In the genomic region with DNA sequence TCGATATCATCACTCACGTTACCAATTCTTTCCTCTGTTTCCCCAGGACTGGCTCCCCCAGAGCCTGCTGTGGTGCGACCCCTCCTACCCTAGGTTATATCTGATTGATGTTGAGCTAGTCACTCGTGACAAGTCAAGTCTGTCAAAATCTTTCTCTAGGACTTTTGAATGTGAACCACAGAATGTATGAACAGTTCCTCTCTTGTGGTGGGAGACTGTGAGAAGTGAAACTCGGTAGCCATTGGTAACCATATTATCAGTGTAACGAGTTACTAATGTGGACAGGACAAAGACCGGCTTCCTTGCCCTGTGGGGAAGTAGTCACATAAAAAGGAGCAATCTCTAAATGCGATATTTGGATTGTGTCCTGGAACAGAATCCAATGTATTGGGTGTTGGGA, we compare ENCODE assay signal across 20 mouse cellular contexts. TPM values are rescaled to one million over a fixed set of nuclear protein-coding genes. Genes with fewer than 3 reads are reported as not detected.
A peak's percentile ranks its signal among the peaks of the same experiment; 100 is the strongest.
DNase-seq lines count a peak whose midpoint lies in the region; ATAC-seq lines count a peak whose summit lies in the region.
"Had no signal": no experiment of that assay in that cellular context is flagged by ENCODE, and none has a peak within 500 bp of the region (broad histone marks: within the 10 kb centered on the region; RNA-seq: fewer than 3 reads in every experiment).

No protein-coding gene starts in this region.

- no peaks in the 10 kb centered on the region for H3K4me1 ChIP-seq in heart, embryonic 10.5 days
- no peaks in the 10 kb centered on the region for H3K4me1 ChIP-seq in midbrain, embryonic 11.5 days (ENCODE audit: control insufficient read depth, insufficient read depth, low read length)
- H3K4me1 ChIP-seq in midbrain, embryonic 13.5 days (replicated peaks) = no peaks in the 10 kb centered on the region
- H3K4me1 ChIP-seq: forebrain, embryonic 10.5 days; heart, embryonic 13.5 days; hindbrain, embryonic 15.5 days; intestine, embryonic 15.5 days; limb, embryonic 13.5 days had no signal

- H3K9ac ChIP-seq in midbrain, embryonic 11.5 days (ENCODE audit: low read length) = no peak overlapping the region
- H3K9ac ChIP-seq in midbrain, embryonic 13.5 days (replicated peaks) = no peak overlapping the region
- H3K9ac ChIP-seq: heart, embryonic 13.5 days; hindbrain, embryonic 15.5 days; intestine, embryonic 15.5 days; limb, embryonic 13.5 days had no signal

- DNase-seq in heart, adult 11 months = peak; percentile 90
- DNase-seq in heart, embryonic 10.5 days (ENCODE audit: low spot score) = no peak
- peak; percentile 37 for DNase-seq in midbrain, embryonic 11.5 days (ENCODE audit: low spot score, missing footprints)
- no peak for DNase-seq in layer of hippocampus, postnatal 36 days
- no peak for DNase-seq in thymus, adult 18-20 months
- no peak for DNase-seq in urinary bladder, adult 18-20 months (ENCODE audit: low spot score in 2 of 2)
- DNase-seq: adrenal gland, postnatal 25 days; cerebellum, adult 2 months; cerebellum, postnatal 36 days; kidney, adult 9 months; kidney, postnatal 36 days; right cerebral cortex, adult 18-20 months had no signal

- no peaks in the 10 kb centered on the region for H3K9me3 ChIP-seq in heart, embryonic 10.5 days
- no peaks in the 10 kb centered on the region for H3K9me3 ChIP-seq in midbrain, embryonic 11.5 days (ENCODE audit: control insufficient read depth, low read length)
- no peaks in the 10 kb centered on the region; the same call in 1 of the 2 replicates for H3K9me3 ChIP-seq in midbrain, embryonic 13.5 days
- H3K9me3 ChIP-seq: forebrain, embryonic 10.5 days; heart, embryonic 13.5 days; hindbrain, embryonic 15.5 days; intestine, embryonic 15.5 days; limb, embryonic 13.5 days had no signal

- H3K36me3 ChIP-seq in heart, embryonic 10.5 days = no peaks in the 10 kb centered on the region
- no peaks in the 10 kb centered on the region for H3K36me3 ChIP-seq in midbrain, embryonic 11.5 days (ENCODE audit: control insufficient read depth, insufficient read depth, low read length)
- H3K36me3 ChIP-seq in midbrain, embryonic 13.5 days = no peaks in the 10 kb centered on the region
- H3K36me3 ChIP-seq: forebrain, embryonic 10.5 days; heart, embryonic 13.5 days; hindbrain, embryonic 15.5 days; intestine, embryonic 15.5 days; limb, embryonic 13.5 days had no signal

- WGBS in heart, embryonic 10.5 days = 79% methylated on average over 8 of the region's 8 CpGs
- WGBS in midbrain, embryonic 11.5 days = 87% methylated on average over 8 of the region's 8 CpGs
- 92% methylated on average over 8 of the region's 8 CpGs for WGBS in midbrain, embryonic 13.5 days

- no peak overlapping the region for H3K4me2 ChIP-seq in midbrain, embryonic 11.5 days
- H3K4me2 ChIP-seq in midbrain, embryonic 13.5 days (replicated peaks) = no peak overlapping the region
- H3K4me2 ChIP-seq: heart, embryonic 13.5 days; hindbrain, embryonic 15.5 days; intestine, embryonic 15.5 days; limb, embryonic 13.5 days had no signal

- H3K27me3 ChIP-seq in heart, embryonic 10.5 days (ENCODE audit: insufficient read depth, poor library complexity, severe bottlenecking) = peaks cover 4% of the 10 kb centered on the region; the same call in 1 of the 2 replicates
- no peaks in the 10 kb centered on the region for H3K27me3 ChIP-seq in midbrain, embryonic 11.5 days (ENCODE audit: control insufficient read depth, insufficient read depth, low read length)
- no peaks in the 10 kb centered on the region for H3K27me3 ChIP-seq in midbrain, embryonic 13.5 days
- H3K27me3 ChIP-seq: hindbrain, embryonic 15.5 days; intestine, embryonic 15.5 days; limb, embryonic 13.5 days had no signal

- no peak overlapping the region for H3K4me3 ChIP-seq in heart, embryonic 10.5 days
- no peak overlapping the region for H3K4me3 ChIP-seq in midbrain, embryonic 11.5 days (ENCODE audit: low read depth, low read length)
- no peak overlapping the region for H3K4me3 ChIP-seq in midbrain, embryonic 13.5 days (replicated peaks)
- H3K4me3 ChIP-seq: forebrain, embryonic 10.5 days; heart, embryonic 13.5 days; hindbrain, embryonic 15.5 days; intestine, embryonic 15.5 days; limb, embryonic 13.5 days; megakaryocyte, embryonic 14.5 days had no signal

- no peak overlapping the region for H3K27ac ChIP-seq in heart, embryonic 10.5 days
- no peak overlapping the region for H3K27ac ChIP-seq in midbrain, embryonic 11.5 days (ENCODE audit: low read depth, low read length)
- H3K27ac ChIP-seq in midbrain, embryonic 13.5 days = no peak overlapping the region
- H3K27ac ChIP-seq: forebrain, embryonic 10.5 days; heart, embryonic 13.5 days; hindbrain, embryonic 15.5 days; intestine, embryonic 15.5 days; limb, embryonic 13.5 days had no signal

- no peak for ATAC-seq in midbrain, embryonic 11.5 days (ENCODE audit: low FRiP score)
- ATAC-seq in midbrain, embryonic 13.5 days = no peak
- ATAC-seq in megakaryocyte, adult 5-6 weeks (ENCODE audit: poor library complexity, severe bottlenecking) = peak; percentile 95
- ATAC-seq: intestine, embryonic 15.5 days had no signal

RNA-seq across cellular contexts. Expression of a gene that starts 47.2 kb away (rescaled TPM):
- polyA plus RNA-seq in heart, embryonic 10.5 days (2016; fragmentation: Nextera tagmentation; extraction: Ambion mirVana) = 18.0 and 25.3 TPM in 2 replicates
- polyA plus RNA-seq in midbrain, embryonic 11.5 days (2014; fragmentation: Nextera tagmentation; extraction: Ambion mirVana) = 8.6 and 9.6 TPM in 2 replicates
- 12.6 and 13.0 TPM in 2 replicates for polyA plus RNA-seq in midbrain, embryonic 13.5 days (2015; fragmentation: Nextera tagmentation; extraction: Ambion mirVana)
- 67.1 and 69.4 TPM in 2 replicates for total RNA-seq in megakaryocyte, adult 5-6 weeks (2015)
- 96.3 and 108 TPM in 2 replicates for total RNA-seq in megakaryocyte, adult 5-6 weeks (2017)
- 10 to 100 TPM; 48.1 to 52.3 TPM for total RNA-seq in layer of hippocampus, postnatal 36 days (2021)

Comparison
In these comparisons a context has a peak if more than half of its experiments do, and no peak if none do; other contexts are left out.
1. DNase-seq: peak in heart, adult 11 months (single experiment) and midbrain, embryonic 11.5 days (single experiment); none in heart, embryonic 10.5 days (single experiment), layer of hippocampus, postnatal 36 days (0 of 2), thymus, adult 18-20 months (0 of 2) and urinary bladder, adult 18-20 months (0 of 2).